Mouse (Mus musculus) lung, embryonic 14.5 days (tissue): ENCODE measurements around the gene Snx29. TPM values are rescaled to one million over a fixed set of nuclear protein-coding genes. Genes with fewer than 3 reads are reported as not detected.
A peak's percentile ranks its signal among the peaks of the same experiment; 100 is the strongest.

ENCODE experiments used
- ATAC-seq: fragments of 200-750 bp; cut with Nextera tagmentation; 2 replicates; pipeline ENCODE4 v1.8.0; 2017; ENCODE audit warnings: mild to moderate bottlenecking, moderate TSS enrichment, moderate library complexity; ENCODE audit not compliant: insufficient read depth
- DNase-seq: peaks from one replicate; pipeline ENCODE4 v3.0.0-alpha.2; 2015
- H3K27ac ChIP-seq: fragments of 300-500 bp; sonication (generic); 2 replicates; pipeline ENCODE4 v1.5.1; 2014; ENCODE audit warnings: low read depth, mild to moderate bottlenecking, moderate library complexity
- H3K27me3 ChIP-seq: fragments of 300-500 bp; sonication (generic); 2 replicates; pipeline ENCODE4 v1.6.1; 2014; ENCODE audit warnings: low read length, control low read depth; ENCODE audit not compliant: insufficient read depth
- H3K36me3 ChIP-seq: fragments of 300-500 bp; sonication (generic); 2 replicates; pipeline ENCODE4 v1.6.1; 2014; ENCODE audit warnings: control low read depth; ENCODE audit not compliant: insufficient read depth
- H3K4me1 ChIP-seq: fragments of 300-500 bp; sonication (generic); 2 replicates; pipeline ENCODE4 v1.6.1; 2014; ENCODE audit warnings: antibody characterized with exemption, control low read depth; ENCODE audit not compliant: insufficient read depth
- H3K4me2 ChIP-seq: fragments of 300-500 bp; sonication (generic); 2 replicates; pipeline ENCODE4 v1.6.1; 2014; ENCODE audit warnings: mild to moderate bottlenecking
- H3K4me3 ChIP-seq: fragments of 300-500 bp; sonication (generic); 2 replicates; pipeline ENCODE4 v1.5.1; 2014; ENCODE audit warnings: low read depth, low read length
- H3K9ac ChIP-seq: fragments of 300-500 bp; sonication (generic); 2 replicates; pipeline ENCODE4 v1.6.1; 2014
- H3K9me3 ChIP-seq: fragments of 300-500 bp; sonication (generic); 2 replicates; pipeline ENCODE4 v1.6.1; 2016; ENCODE audit warnings: low read depth, low read length, control low read depth
- CTCF ChIP-seq: IDR thresholded peaks from 2 replicates; pipeline ENCODE4 v1.5.1; 2016; ENCODE audit warnings: antibody characterized with exemption, low read depth
- WGBS: fragments of 180-500 bp; shearing (Covaris S2); extraction: QIAGEN DNeasy Blood & Tissue Kit; methylation state at CpG from one replicate; pipeline ENCODE4 v1.1.7; 2014; 5-methylcytosine and 5-hydroxymethylcytosine counted together
- polyA plus RNA-seq: library from polyadenylated mRNA; unstranded; fragments of >200 nt; fragmentation: Nextera tagmentation; extraction: Ambion mirVana; gene quantifications from 2 replicates; pipeline ENCODE4 v1.2.1, GENCODE M21; 2014

Snx29 gene
- polyA plus RNA-seq, 1 experiment from 2014 or later: 10.3 TPM

GRCm38 (mm10) chr16:11380871-11381270, 58.2 kb downstream of the Snx29 start:
- DNase-seq (no peak), ATAC-seq (no peak)
- Histone ChIP-seq H3K36me3 (no peaks in the 10 kb centered on the region), H3K27ac (no peak overlapping the region), H3K4me3 (no peak overlapping the region), H3K27me3 (no peaks in the 10 kb centered on the region), H3K9ac (no peak overlapping the region), H3K9me3 (no peaks in the 10 kb centered on the region), H3K4me1 (no peaks in the 10 kb centered on the region), H3K4me2 (no peak overlapping the region)
- 81% methylated on average over 8 of the region's 8 CpGs for WGBS
- no peak for TF ChIP-seq CTCF

GRCm38 (mm10) chr16:11384361-11384760, 61.7 kb downstream of the Snx29 start:
- 37% methylated on average over 5 of the region's 5 CpGs for WGBS
- TF ChIP-seq CTCF: no peak
- no peaks in the 10 kb centered on the region for H3K27me3 ChIP-seq
- no peak overlapping the region for H3K4me2 ChIP-seq
- H3K9me3 ChIP-seq: no peaks in the 10 kb centered on the region
- no peaks in the 10 kb centered on the region for H3K36me3 ChIP-seq
- no peaks in the 10 kb centered on the region for H3K4me1 ChIP-seq
- ATAC-seq (0 out of 2 replicates have a peak, but pooled peaks have one; percentile 41), DNase-seq (peak; percentile 55)
- H3K4me3 ChIP-seq: no peak overlapping the region
- no peak overlapping the region for H3K9ac ChIP-seq
- no peak overlapping the region for H3K27ac ChIP-seq

- no peak for TF ChIP-seq CTCF
- Histone ChIP-seq H3K27ac (no peak overlapping the region), H3K27me3 (no peaks in the 10 kb centered on the region), H3K9me3 (no peaks in the 10 kb centered on the region), H3K4me1 (no peaks in the 10 kb centered on the region), H3K4me3 (no peak overlapping the region), H3K4me2 (no peak overlapping the region), H3K9ac (no peak overlapping the region), H3K36me3 (no peaks in the 10 kb centered on the region)
- 73% methylated on average over 5 of the region's 5 CpGs for WGBS
- ATAC-seq: no peak
- DNase-seq: no peak
These were observed 62.4 kb downstream of the Snx29 start for GRCm38 (mm10) chr16:11385150-11385549.

GRCm38 (mm10) chr16:11385798-11386197, 63.1 kb downstream of the Snx29 start:
- Histone ChIP-seq H3K27ac (no peak overlapping the region), H3K36me3 (no peaks in the 10 kb centered on the region), H3K4me1 (no peaks in the 10 kb centered on the region), H3K9ac (no peak overlapping the region), H3K4me2 (no peak overlapping the region), H3K9me3 (no peaks in the 10 kb centered on the region), H3K4me3 (no peak overlapping the region), H3K27me3 (no peaks in the 10 kb centered on the region)
- DNase-seq: no peak
- no peak for ATAC-seq
- 85% methylated on average over 5 of the region's 5 CpGs for WGBS
- no peak for TF ChIP-seq CTCF

- Histone ChIP-seq H3K27me3 (no peaks in the 10 kb centered on the region), H3K4me1 (no peaks in the 10 kb centered on the region), H3K9me3 (no peaks in the 10 kb centered on the region), H3K9ac (no peak overlapping the region), H3K36me3 (no peaks in the 10 kb centered on the region), H3K4me3 (no peak overlapping the region), H3K4me2 (no peak overlapping the region), H3K27ac (no peak overlapping the region)
- DNase-seq (no peak), ATAC-seq (no peak)
- TF ChIP-seq CTCF: no peak
These were observed 63.5 kb downstream of the Snx29 start for GRCm38 (mm10) chr16:11386221-11386620.

GRCm38 (mm10) chr16:11388085-11388484, 65.4 kb downstream of the Snx29 start:
- Histone ChIP-seq H3K27me3 (no peaks in the 10 kb centered on the region), H3K4me2 (no peak overlapping the region), H3K27ac (no peak overlapping the region), H3K36me3 (no peaks in the 10 kb centered on the region), H3K4me1 (no peaks in the 10 kb centered on the region), H3K9ac (no peak overlapping the region), H3K9me3 (no peaks in the 10 kb centered on the region), H3K4me3 (no peak overlapping the region)
- WGBS: 25% methylated on average over 2 of the region's 2 CpGs
- ATAC-seq (no peak), DNase-seq (no peak)
- TF ChIP-seq CTCF: no peak

- DNase-seq: no peak
- TF ChIP-seq CTCF: no peak
- ATAC-seq: no peak
- Histone ChIP-seq H3K9me3 (no peaks in the 10 kb centered on the region), H3K27ac (no peak overlapping the region), H3K9ac (no peak overlapping the region), H3K4me3 (no peak overlapping the region), H3K4me2 (no peak overlapping the region), H3K36me3 (no peaks in the 10 kb centered on the region), H3K4me1 (no peaks in the 10 kb centered on the region), H3K27me3 (no peaks in the 10 kb centered on the region)
- 35% methylated on average over 2 of the region's 2 CpGs for WGBS
These were observed 66.6 kb downstream of the Snx29 start for GRCm38 (mm10) chr16:11389324-11389723.

GRCm38 (mm10) chr16:11396570-11396969, 73.9 kb downstream of the Snx29 start:
- no peaks in the 10 kb centered on the region for H3K27me3 ChIP-seq
- no peak for TF ChIP-seq CTCF
- no peaks in the 10 kb centered on the region for H3K4me1 ChIP-seq
- no peaks in the 10 kb centered on the region for H3K36me3 ChIP-seq
- DNase-seq (no peak), ATAC-seq (no peak)
- H3K9ac ChIP-seq: no peak overlapping the region
- no peak overlapping the region for H3K4me2 ChIP-seq
- H3K27ac ChIP-seq: no peak overlapping the region
- WGBS: 64% methylated on average over 2 of the region's 2 CpGs
- H3K4me3 ChIP-seq: no peak overlapping the region
- H3K9me3 ChIP-seq: no peaks in the 10 kb centered on the region
